Mouse (Mus musculus) hematopoietic stem cell, adult 5-6 weeks (primary cell): Measurements from ENCODE around the gene Rpl13a. TPM values are rescaled to one million over a fixed set of nuclear protein-coding genes. Genes with fewer than 3 reads are reported as not detected.

Experiments used
- ATAC-seq, 2 experiments: fragments of 125-278 bp in 1 of 2; replicated peaks in 1 of 2; 2 replicates each; pipeline ENCODE4 v1.8.0; 2016 to 2017; ENCODE audit warnings: inconsistent platforms in 2 of 2, mild to moderate bottlenecking in 2 of 2, moderate number of reproducible peaks in 2 of 2, low read depth in 1 of 2, moderate TSS enrichment in 1 of 2; ENCODE audit not compliant: low FRiP score in 2 of 2, poor library complexity in 2 of 2, severe bottlenecking in 2 of 2, insufficient read depth in 1 of 2, low TSS enrichment in 1 of 2
- total RNA-seq: library from RNA; stranded (forward); fragments of 172-1452, 232-1000 nt; gene quantifications from 2 replicates; pipeline ENCODE4 v1.2.3, GENCODE M21; 2017

Gene Rpl13a
- total RNA-seq, 1 experiment from 2014 or later: 3,499 TPM

GRCm38 (mm10) chr7:45091001-45091990 is 37.3 kb downstream of the Rpl13a start:
- ATAC-seq: peak; percentile 72 to 75

- ATAC-seq: peak in 1 of 2 experiments; percentile 51; a peak in 2 of 4 replicates
These were observed 38.1 kb downstream of the Rpl13a start for GRCm38 (mm10) chr7:45090251-45090977.

- ATAC-seq: no peak
These were observed 40.0 kb downstream of the Rpl13a start for GRCm38 (mm10) chr7:45088597-45088996.

GRCm38 (mm10) chr7:45086084-45086483 is 42.5 kb downstream of the Rpl13a start:
- no peak for ATAC-seq

GRCm38 (mm10) chr7:45083300-45083890 is 45.2 kb downstream of the Rpl13a start:
- peak in 1 of 2 experiments; percentile 1; a peak in 1 of 4 replicates for ATAC-seq

- ATAC-seq: peak; percentile 62 to 63
These were observed 45.9 kb downstream of the Rpl13a start for GRCm38 (mm10) chr7:45082401-45083299.

GRCm38 (mm10) chr7:45081016-45081415 is 47.5 kb downstream of the Rpl13a start:
- no peak for ATAC-seq

GRCm38 (mm10) chr7:45079856-45080255 is 48.7 kb downstream of the Rpl13a start:
- peak; percentile 46 to 50; a peak in 2 of 4 replicates for ATAC-seq

GRCm38 (mm10) chr7:45078513-45078912 is 50.0 kb downstream of the Rpl13a start:
- ATAC-seq: no peak

GRCm38 (mm10) chr7:45077829-45078228 is 50.7 kb downstream of the Rpl13a start:
- ATAC-seq: no peak

- ATAC-seq: no peak
These were observed 51.2 kb downstream of the Rpl13a start for GRCm38 (mm10) chr7:45077322-45077721.

- no peak for ATAC-seq
These were observed 52.1 kb downstream of the Rpl13a start for GRCm38 (mm10) chr7:45076501-45076900.

Other genes starting within 250 kb of the Rpl13a start
- 6.7 and 11.8 TPM in 2 replicates for gene Med25, start 236.0 kb downstream of the Rpl13a start, total RNA-seq
- gene Fuz, start 232.7 kb downstream of the Rpl13a start, total RNA-seq: 33.3 and 39.8 TPM in 2 replicates
- gene Ap2a1, start 199.3 kb downstream of the Rpl13a start, total RNA-seq: 12.4 and 25.5 TPM in 2 replicates
- not detected in 2 replicates for gene Tsks, start 185.6 kb downstream of the Rpl13a start, total RNA-seq
- gene Cpt1c, start 153.9 kb downstream of the Rpl13a start, total RNA-seq: 0.20 TPM in 1 of 2 replicates, not detected in the other
- 156 and 185 TPM in 2 replicates for gene Prmt1, start 142.2 kb downstream of the Rpl13a start, total RNA-seq
- 75.7 and 137 TPM in 2 replicates for gene Irf3, start 131.1 kb downstream of the Rpl13a start, total RNA-seq
- gene Bcl2l12, start 130.0 kb downstream of the Rpl13a start, total RNA-seq: 19.8 and 35.1 TPM in 2 replicates
- gene Scaf1, start 112.4 kb downstream of the Rpl13a start, total RNA-seq: 11.3 and 13.8 TPM in 2 replicates
- gene Rras, start 110.8 kb downstream of the Rpl13a start, total RNA-seq: 1.9 and 9.0 TPM in 2 replicates
- 3.9 and 4.6 TPM in 2 replicates for gene Prr12, start 75.9 kb downstream of the Rpl13a start, total RNA-seq
- gene Nosip, start 66.3 kb downstream of the Rpl13a start, total RNA-seq: 56.2 and 72.8 TPM in 2 replicates
- gene Prrg2, start 66.1 kb downstream of the Rpl13a start, total RNA-seq: 6.6 and 6.7 TPM in 2 replicates
- 41.8 and 52.6 TPM in 2 replicates for gene Rcn3, start 36.5 kb downstream of the Rpl13a start, total RNA-seq
- gene Fcgrt, start 24.9 kb downstream of the Rpl13a start, total RNA-seq: 15.3 and 23.1 TPM in 2 replicates
- gene Rps11, start 4.3 kb downstream of the Rpl13a start, total RNA-seq: 1,545 and 1,649 TPM in 2 replicates
- 0.35 and 0.56 TPM in 2 replicates for gene Gm45713, start 7.5 kb upstream of the Rpl13a start, total RNA-seq
- gene Flt3l, start 7.7 kb upstream of the Rpl13a start, total RNA-seq: 15.7 and 18.9 TPM in 2 replicates
- gene Pih1d1, start 25.5 kb upstream of the Rpl13a start, total RNA-seq: 38.0 and 60.7 TPM in 2 replicates
- gene Aldh16a1, start 25.8 kb upstream of the Rpl13a start, total RNA-seq: 25.0 and 32.6 TPM in 2 replicates
- 1.0 TPM in 1 of 2 replicates, not detected in the other for gene Slc17a7, start 35.2 kb upstream of the Rpl13a start, total RNA-seq
- not detected in 2 replicates for gene Gfy, start 50.8 kb upstream of the Rpl13a start, total RNA-seq
- not detected in 2 replicates for gene Pth2, start 52.2 kb upstream of the Rpl13a start, total RNA-seq
- 0.60 and 0.75 TPM in 2 replicates for gene Ccdc155, start 76.1 kb upstream of the Rpl13a start, total RNA-seq
- 37.0 TPM in 2 replicates for gene Dkkl1, start 83.4 kb upstream of the Rpl13a start, total RNA-seq
- gene Tead2, start 87.0 kb upstream of the Rpl13a start, total RNA-seq: 5.1 and 9.9 TPM in 2 replicates
- 76.4 and 103 TPM in 2 replicates for gene Cd37, start 110.4 kb upstream of the Rpl13a start, total RNA-seq
- not detected in 2 replicates for gene Slc6a16, start 112.3 kb upstream of the Rpl13a start, total RNA-seq
- gene Slc6a21, start 148.8 kb upstream of the Rpl13a start, total RNA-seq: 0.19 TPM in 1 of 2 replicates, not detected in the other
- gene Trpm4, start 205.0 kb upstream of the Rpl13a start, total RNA-seq: 3.2 and 10.8 TPM in 2 replicates
- not detected in 2 replicates for gene Hrc, start 206.5 kb upstream of the Rpl13a start, total RNA-seq
- not detected in 2 replicates for gene Ppfia3, start 238.3 kb upstream of the Rpl13a start, total RNA-seq
- gene Lin7b, start 241.8 kb upstream of the Rpl13a start, total RNA-seq: 3.2 TPM in 1 of 2 replicates, not detected in the other